28 mouse cellular contexts compared by ENCODE assay signal in the genomic region with DNA sequence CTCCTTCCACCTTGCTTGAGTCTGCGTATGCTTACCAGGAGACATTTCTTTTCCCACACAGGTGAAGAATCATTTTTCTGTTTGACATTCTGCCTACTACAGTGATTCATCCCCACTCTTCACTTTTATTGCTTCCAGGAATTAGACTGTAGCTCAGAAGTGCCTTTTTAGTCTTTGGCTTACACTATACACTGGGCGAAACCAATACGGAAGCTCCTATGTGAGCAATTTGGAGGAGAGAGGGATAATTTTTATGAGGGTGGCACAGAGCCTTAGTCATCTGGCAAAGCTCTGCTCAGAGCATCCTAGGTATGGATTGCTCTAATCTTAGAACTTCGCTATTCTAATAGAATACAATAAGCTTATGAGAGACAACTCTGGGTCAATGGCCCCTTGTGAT. TPM values are rescaled to one million over a fixed set of nuclear protein-coding genes. Genes with fewer than 3 reads are reported as not detected.
"Had no signal": no experiment of that assay in that cellular context is flagged by ENCODE, and none has a peak within 500 bp of the region (broad histone marks: within the 10 kb centered on the region; RNA-seq: fewer than 3 reads in every experiment).

No protein-coding gene starts in this region.

- H3K9me3 ChIP-seq: heart, embryonic 13.5 days; heart, embryonic 15.5 days; hindbrain, embryonic 12.5 days; intestine, embryonic 15.5 days; limb, embryonic 10.5 days; limb, embryonic 12.5 days; liver, embryonic 13.5 days had no signal

- DNase-seq: gastrocnemius, adult 2 months; gastrocnemius, postnatal 10 days; gastrocnemius, postnatal 25 days; heart, adult 18-20 months; heart, postnatal 14 days; heart, postnatal 36 days; kidney, adult 18-20 months; kidney, adult 8-10 months; kidney, postnatal 10 days; kidney, postnatal 25 days; kidney, postnatal 4 days; liver; liver, embryonic 13.5 days had no signal

- H3K4me2 ChIP-seq: heart, embryonic 11.5 days; heart, embryonic 13.5 days; heart, embryonic 15.5 days; hindbrain, embryonic 12.5 days; hindbrain, embryonic 14.5 days; intestine, embryonic 15.5 days; limb, embryonic 12.5 days; liver, embryonic 11.5 days; liver, embryonic 13.5 days had no signal

- H3K27ac ChIP-seq: gastrocnemius, adult 2 months; heart, embryonic 13.5 days; heart, embryonic 15.5 days; hindbrain, embryonic 12.5 days; hindbrain, embryonic 14.5 days; intestine, embryonic 15.5 days; layer of hippocampus, adult 2 months; limb, embryonic 10.5 days; limb, embryonic 12.5 days; liver, embryonic 13.5 days had no signal

- H3K9ac ChIP-seq: heart, embryonic 13.5 days; heart, embryonic 15.5 days; hindbrain, embryonic 12.5 days; hindbrain, embryonic 14.5 days; intestine, embryonic 15.5 days; limb, embryonic 12.5 days; liver, embryonic 13.5 days had no signal

- H3K4me3 ChIP-seq: gastrocnemius, adult 2 months; heart, embryonic 13.5 days; heart, embryonic 15.5 days; hindbrain, embryonic 12.5 days; intestine, embryonic 15.5 days; layer of hippocampus, adult 2 months; limb, embryonic 10.5 days; limb, embryonic 12.5 days; liver, embryonic 13.5 days had no signal

- H3K4me1 ChIP-seq: heart, embryonic 13.5 days; heart, embryonic 15.5 days; hindbrain, embryonic 12.5 days; intestine, embryonic 15.5 days; limb, embryonic 10.5 days; limb, embryonic 12.5 days; liver, embryonic 13.5 days had no signal

- H3K27me3 ChIP-seq: heart, embryonic 13.5 days; heart, embryonic 15.5 days; hindbrain, embryonic 12.5 days; intestine, embryonic 15.5 days; limb, embryonic 12.5 days; liver, embryonic 13.5 days had no signal

- H3K36me3 ChIP-seq: heart, embryonic 13.5 days; heart, embryonic 15.5 days; hindbrain, embryonic 12.5 days; intestine, embryonic 15.5 days; limb, embryonic 10.5 days; limb, embryonic 12.5 days; liver, embryonic 13.5 days had no signal

- ATAC-seq: hindbrain, embryonic 16.5 days; inflammation-experienced regulatory T-cells, adult 6 months; intestine, embryonic 15.5 days; intestine, postnatal 0 days had no signal

RNA-seq across cellular contexts. Expression of a gene that starts 40.9 kb away (rescaled TPM):
- polyA plus RNA-seq: heart, embryonic 11.5 days; heart, embryonic 13.5 days; heart, embryonic 15.5 days; heart, postnatal 0 days; hindbrain, embryonic 12.5 days; hindbrain, embryonic 14.5 days; hindbrain, embryonic 16.5 days; inflammation-experienced regulatory T-cells, adult 6 months; intestine, embryonic 15.5 days; intestine, postnatal 0 days; limb, embryonic 10.5 days; limb, embryonic 14.5 days; liver, embryonic 11.5 days; liver, embryonic 13.5 days had no signal

RNA-seq across cellular contexts. Expression of a gene that starts 50.4 kb away (rescaled TPM):
- polyA plus RNA-seq: inflammation-experienced regulatory T-cells, adult 6 months had no signal
